Mouse (Mus musculus): ENCODE measurements around the gene Gart.
A peak's percentile ranks its signal among the peaks of the same experiment; 100 is the strongest.

Gart gene

GRCm38 (mm10) chr16:91605156-91605555 lies 41.6 kb downstream of the Gart start:
- no peak for DNase-seq

- no peak for DNase-seq
Observed at GRCm38 (mm10) chr16:91601693-91602092, 45.1 kb downstream of the Gart start.

GRCm38 (mm10) chr16:91601081-91601480 lies 45.7 kb downstream of the Gart start:
- peak; percentile 46 for DNase-seq

- no peak for DNase-seq
Observed at GRCm38 (mm10) chr16:91599242-91599641, 47.5 kb downstream of the Gart start.

- peak; percentile 99 for DNase-seq
Observed at GRCm38 (mm10) chr16:91597672-91598010, 49.1 kb downstream of the Gart start, which contains the start of gene Tmem50b. Gene Tmem50b (minus strand): TSS chr16:91597800.

GRCm38 (mm10) chr16:91596779-91597671 lies 49.7 kb downstream of the Gart start:
- peak; percentile 52 for DNase-seq

GRCm38 (mm10) chr16:91596397-91596778 lies 50.4 kb downstream of the Gart start:
- DNase-seq: peak; percentile 42

- DNase-seq: no peak
Observed at GRCm38 (mm10) chr16:91595076-91595475, 51.7 kb downstream of the Gart start.

- no peak for DNase-seq
Observed at GRCm38 (mm10) chr16:91593262-91593661, 53.5 kb downstream of the Gart start.

- DNase-seq: peak; percentile 37
Observed at GRCm38 (mm10) chr16:91592162-91592561, 54.6 kb downstream of the Gart start.

GRCm38 (mm10) chr16:91588703-91589102 lies 58.0 kb downstream of the Gart start:
- no peak for DNase-seq

- DNase-seq: no peak
Observed at GRCm38 (mm10) chr16:91587730-91588453, 58.9 kb downstream of the Gart start.

GRCm38 (mm10) chr16:91586244-91586643 lies 60.5 kb downstream of the Gart start:
- DNase-seq: no peak

- DNase-seq: no peak
Observed at GRCm38 (mm10) chr16:91585617-91586016, 61.1 kb downstream of the Gart start.

GRCm38 (mm10) chr16:91582307-91582706 lies 64.4 kb downstream of the Gart start:
- DNase-seq: peak; percentile 73

GRCm38 (mm10) chr16:91578980-91579720 lies 67.6 kb downstream of the Gart start:
- DNase-seq: no peak

- no peak for DNase-seq
Observed at GRCm38 (mm10) chr16:91575151-91575550, 71.6 kb downstream of the Gart start.
